Mouse (Mus musculus) cerebellum, postnatal 14 days (tissue): ENCODE measurements around the gene Hmgn1.
A peak's percentile ranks its signal among the peaks of the same experiment; 100 is the strongest.
"Not testable (repeated sequence)": the region's sequence is repeated elsewhere in the genome, so short reads cannot be mapped to it uniquely, and the experiment has no call there.

ENCODE experiments used
- DNase-seq, 2 experiments: peaks; one replicate each; pipeline ENCODE4 v3.0.0; 2021; ENCODE audit warnings: mixed read lengths in 2 of 2

Hmgn1 gene

DNA sequence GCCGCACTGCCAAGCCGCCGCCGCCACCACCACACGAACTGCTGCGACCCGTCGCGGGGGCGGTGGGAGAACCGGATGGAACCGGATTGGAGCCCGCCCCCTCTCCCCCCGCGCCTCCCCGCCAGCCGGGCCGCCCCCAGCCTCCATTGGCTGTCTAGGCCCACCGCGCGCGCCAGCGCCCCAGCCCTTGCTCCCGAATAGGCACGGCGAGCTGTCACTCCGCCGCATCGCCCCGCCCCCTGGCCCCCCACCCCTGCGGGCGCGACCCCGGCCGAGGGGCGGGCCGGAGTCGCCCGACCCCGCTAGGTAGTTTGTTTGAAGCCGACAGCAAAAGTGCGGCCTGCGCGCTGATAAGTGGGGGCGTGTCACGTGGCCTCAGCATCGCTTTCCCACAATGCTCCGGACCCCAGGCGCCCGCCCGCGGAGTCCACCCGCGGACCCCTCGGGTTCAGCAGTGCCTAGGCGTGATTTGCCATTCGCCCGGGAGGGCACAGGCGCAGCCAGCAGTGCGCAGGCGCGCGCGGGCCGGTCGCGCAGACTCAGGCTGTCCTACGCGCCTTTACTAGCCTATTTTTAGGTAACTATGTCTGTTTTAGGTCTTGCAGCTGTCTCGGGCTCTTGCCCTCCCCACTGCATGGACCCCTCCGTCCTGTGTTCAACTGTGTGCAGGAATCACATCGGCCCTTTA is at the start of gene Hmgn1:
Gene Hmgn1, minus strand, starts transcription at position 73 of the 688 bp plus-strand sequence.
- DNase-seq, result peak; percentile 99

DNA sequence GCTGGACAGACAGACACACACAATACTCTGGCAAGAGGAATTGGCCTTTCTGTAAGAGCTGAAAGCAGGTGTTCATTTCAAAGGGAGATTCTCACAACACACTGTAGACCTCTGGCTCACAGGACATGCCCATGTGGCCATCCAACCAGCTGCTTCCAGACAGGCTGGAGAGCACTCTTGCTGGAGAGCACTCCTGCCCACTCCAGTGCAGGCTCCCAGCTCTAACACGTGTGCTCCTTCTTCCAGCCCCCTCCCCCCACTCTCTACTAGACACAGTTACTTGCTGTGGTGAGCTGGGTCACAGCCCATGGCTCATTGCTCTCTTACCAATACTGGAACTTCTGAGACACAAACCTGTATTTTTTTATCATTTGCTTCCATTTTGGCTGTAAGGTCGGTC is 47.9 kb upstream of the Hmgn1 start:
- no peak for DNase-seq

DNA sequence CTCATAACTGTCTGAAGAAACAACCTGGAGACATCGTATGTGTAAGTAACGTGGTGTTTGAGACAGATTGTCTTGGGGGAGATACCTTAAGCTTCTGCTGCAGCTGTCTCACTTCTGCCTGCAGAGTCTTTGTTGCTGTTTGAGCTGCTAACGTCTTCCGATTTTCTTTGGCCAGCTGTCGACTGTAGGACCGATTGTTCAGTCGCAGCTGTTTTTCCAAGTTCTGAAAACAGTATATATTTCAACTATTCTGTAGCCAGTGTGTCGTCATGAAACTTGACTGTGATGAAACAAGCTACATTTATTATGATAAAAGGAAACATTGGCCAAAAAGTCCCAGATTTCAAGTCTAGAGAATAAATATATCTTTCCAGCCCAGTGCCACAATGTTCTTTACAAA is 46.1 kb upstream of the Hmgn1 start:
- DNase-seq, result no peak

DNA sequence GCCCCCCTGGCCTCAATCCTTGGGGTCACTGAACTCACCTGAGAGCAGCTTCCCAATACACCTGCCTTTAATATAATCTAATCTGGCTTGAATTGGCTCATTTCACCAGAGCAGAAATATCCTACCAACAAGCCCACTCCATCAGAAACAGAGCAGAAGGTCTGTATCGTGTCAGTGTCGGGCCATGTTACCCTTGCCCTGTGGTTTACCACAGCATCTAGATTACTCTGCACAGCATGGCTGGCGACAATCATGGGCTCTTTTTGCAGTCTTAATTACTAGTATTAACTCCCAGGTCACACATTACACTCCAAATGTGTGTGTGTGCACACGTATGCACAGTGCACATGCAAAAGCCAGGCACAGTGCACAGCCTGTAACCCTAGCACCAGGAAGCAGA is 41.3 kb upstream of the Hmgn1 start:
- DNase-seq, result no peak

DNA sequence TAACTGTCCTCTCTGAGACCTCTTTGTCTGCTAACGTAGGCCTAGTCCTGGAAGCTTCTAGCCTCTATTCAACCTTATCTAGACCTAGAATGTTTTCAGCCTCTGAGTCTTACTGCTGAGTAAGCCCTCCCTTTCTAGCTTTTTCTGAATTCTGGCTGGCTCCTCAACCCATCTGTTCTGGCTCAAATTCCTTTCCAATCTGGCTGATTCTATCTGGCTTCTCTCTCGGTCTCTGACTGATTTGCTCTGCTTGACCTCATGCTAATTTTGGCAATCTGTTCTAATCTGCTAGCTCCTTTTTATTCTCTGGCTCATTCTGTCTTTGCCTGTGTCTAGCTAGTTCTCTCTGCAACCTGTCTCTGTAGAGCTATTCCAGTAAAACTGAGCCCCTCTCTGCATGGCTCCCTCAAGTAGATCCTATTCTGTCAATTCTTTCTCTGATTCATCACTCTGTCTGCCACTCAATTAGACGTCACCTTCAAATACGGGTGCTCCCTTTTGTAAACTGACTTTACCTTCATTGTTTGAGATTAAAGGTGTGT is 38.3 kb upstream of the Hmgn1 start:
- peak; percentile 58 to 82 for DNase-seq

DNA sequence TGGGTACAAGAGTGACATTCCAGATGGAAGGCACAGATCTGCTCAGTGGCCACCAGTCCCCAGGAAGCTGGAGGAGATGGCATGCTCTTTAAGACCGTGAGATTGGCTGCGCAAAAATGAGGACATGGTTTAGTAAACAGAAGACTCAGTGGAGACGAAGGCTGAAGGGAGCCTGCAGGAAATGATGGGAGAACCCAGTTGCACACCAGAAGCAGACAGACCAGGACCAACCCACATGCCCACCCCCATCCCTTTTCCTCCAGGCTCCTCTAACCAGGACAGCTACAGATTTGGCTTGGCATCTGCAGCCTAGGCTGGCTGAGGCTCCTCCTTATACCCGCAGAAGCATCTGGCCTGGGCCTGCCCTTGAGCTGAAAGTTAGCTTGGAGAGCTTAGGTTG is 33.8 kb upstream of the Hmgn1 start:
- peak in 1 of 2 experiments; percentile 69 for DNase-seq

DNA sequence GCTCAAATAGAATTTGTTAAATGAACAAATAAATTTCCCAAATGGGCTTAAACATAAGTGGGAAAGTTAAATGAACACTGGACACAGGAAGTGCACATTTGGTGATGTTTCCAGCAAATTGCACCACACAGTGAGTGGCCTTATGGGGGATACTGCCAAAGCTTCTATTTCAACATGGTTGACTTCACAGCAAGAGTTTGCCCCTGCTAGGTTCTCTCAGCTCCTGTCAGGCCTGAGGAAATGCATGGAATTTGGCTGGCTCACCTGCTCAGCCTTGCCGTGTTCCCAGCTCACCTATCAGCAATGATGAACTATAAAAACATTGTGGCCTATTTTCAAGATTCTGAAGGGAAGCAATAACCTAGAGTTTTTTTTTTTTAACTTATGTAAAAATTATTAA is 33.4 kb upstream of the Hmgn1 start:
- DNase-seq, result peak; percentile 59 to 80

DNA sequence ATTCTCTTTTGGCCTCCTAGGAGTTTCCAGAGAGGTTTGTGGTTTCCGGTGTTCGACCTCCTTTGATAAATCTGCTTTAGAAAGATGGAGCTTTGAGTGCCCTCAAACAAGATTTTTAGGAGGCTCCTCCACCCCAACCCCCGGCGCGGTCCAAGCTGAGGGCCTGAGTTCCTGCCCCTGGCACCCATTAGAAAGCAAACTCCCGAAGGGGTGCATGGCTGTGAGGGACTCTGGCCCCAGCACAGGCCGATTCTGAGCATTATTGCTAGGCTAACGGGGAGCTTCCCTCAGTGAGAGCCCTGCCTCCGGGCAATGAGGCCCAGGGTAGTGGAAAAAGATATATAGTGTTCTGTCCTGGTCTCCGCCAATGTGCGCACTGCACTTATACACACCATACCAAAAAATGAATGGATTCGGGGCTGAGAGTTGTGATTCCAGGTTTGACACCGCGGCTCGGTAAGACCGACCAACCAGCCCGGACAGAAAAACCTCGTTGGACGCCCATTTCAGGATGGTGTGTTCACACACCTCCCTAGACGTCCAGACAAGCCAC is 32.3 kb upstream of the Hmgn1 start:
- DNase-seq, result peak; percentile 39 to 43

DNA sequence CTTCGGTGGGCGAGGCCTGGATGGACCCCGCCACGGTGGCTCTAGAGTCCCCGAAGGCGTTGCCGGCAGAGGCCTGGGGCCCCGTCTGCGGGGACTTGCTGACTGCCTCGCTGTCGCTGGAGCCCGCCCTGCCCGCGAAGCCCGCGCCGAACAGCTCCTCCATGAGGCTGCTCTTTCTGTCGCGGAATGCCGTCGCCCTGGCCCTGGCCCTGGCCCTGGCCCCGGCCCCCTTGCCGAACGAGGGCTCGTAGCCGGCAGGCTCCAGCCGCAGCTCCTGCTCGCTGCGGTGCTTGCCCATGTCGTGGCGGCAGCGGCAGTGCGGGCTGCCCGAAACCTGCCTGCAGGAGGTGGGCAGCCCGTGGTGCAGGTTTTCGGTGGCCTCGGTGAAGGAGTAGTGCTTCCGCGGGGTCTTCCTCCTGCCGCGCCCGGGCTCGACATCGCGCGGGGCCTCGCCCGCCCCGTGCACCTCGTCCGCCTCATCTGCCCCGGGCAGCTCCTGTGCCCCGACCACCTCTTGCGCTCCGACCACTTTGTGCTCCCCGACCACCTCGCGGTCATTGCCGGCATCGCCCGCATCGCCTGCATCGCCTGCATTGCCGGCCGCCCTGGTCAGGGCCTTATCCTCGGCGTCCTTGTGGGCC is 31.7 kb upstream of the Hmgn1 start:
- DNase-seq, result peak; percentile 77 to 83

DNA sequence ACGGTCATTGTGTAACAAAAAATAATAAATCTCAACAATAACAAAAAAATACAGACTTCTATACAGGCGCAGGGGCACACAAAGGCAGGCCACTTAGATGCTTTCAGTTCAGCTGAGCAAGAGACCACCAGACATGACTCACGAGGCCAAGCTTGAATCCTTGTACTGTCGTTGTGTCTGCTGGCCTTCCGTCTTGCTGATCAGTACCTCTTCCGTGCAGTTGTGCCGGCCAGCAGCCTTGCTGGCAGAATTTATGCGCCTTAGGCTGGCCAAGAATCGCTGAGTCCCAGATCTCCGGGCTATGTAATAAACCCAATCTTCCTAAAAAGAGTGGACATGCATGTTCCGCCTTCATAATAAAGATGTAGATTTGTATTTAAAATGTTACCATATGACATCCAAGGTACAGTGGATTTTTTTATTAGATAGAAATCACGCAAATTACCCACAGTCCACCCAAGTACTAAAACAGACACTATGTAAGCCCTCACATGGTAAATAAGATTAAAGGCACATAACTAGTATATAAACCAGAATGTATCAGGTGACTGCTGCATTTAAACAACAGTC is 31.1 kb upstream of the Hmgn1 start:
- peak in 1 of 2 experiments; percentile 48 for DNase-seq

DNA sequence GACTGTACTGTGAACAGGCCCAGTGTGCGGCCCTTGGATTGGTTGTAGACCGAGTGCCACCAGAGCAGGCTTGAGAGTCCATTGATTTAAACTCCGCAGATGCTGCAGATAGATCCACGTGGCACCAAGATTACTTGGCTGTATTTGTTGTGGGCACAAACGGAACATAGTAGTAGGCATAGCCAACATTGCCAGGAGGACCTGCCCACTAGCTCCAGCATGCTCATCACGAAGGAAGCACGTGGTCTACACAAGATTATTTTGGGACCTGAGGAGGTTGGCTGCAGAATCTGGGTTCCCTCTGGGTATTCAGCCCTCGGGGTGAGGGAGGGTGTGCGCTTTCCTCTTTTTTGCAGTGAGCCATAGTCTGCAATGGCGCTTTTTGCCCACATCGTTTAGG is 29.6 kb upstream of the Hmgn1 start:
- no peak for DNase-seq

DNA sequence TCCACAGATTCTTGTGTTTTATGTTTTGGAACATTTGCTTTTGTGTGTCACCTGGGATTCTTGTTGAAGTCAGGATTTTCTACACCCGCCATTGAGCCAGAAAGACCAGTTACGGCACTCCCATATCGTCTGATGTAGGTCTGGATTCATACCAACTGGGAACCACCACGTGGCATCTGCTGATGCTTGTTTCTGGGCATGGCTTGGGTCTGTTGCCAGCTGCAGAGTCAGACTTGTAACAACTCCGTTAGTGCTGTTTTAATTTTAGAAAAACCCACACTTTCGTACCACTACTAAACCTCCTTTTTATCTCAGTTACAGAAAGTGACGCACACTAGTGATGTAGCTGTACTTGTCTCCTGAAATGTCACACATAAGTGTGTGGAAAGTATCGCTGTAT is 28.5 kb upstream of the Hmgn1 start:
- peak in 1 of 2 experiments; percentile 44 for DNase-seq

DNA sequence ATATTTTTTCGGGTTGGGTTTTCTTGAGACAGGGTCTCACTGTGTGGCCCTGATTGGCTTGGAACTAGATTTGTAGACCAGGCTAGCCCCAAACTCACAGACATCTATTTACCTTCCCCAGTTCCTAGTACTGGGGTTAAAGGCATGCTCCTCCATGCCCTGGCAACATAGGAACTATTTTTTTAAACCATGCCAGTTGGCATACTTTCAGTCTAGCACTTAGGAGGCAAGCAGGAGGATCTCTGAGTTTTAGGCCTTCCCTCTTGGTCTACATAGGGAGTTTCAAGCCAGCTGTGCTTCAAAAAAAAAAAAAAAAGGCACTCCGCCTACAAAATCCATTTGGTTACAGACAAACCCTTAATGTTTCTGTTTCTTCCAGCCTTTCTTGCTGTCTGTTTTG is 26.9 kb upstream of the Hmgn1 start:
- no peak for DNase-seq

DNA sequence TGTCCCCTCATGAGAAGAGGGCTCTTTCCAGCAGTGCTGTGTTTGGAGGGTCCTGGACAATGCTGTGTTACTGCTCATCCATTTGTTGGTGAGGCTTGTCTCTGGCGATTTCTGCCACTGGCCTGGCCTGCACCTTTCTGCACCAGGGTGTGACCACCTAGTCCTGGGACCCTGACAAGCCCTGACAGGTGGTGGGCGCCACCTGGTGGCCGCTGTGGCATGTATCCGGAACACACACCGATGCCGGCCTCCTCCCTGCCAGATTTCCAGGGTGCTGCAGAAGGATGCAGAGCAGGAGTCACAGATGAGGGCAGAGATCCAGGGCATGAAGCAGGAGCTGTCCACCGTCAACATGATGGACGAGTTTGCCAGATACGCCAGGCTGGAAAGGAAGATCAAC is 24.0 kb upstream of the Hmgn1 start:
- DNase-seq, result peak; percentile 92 to 95

DNA sequence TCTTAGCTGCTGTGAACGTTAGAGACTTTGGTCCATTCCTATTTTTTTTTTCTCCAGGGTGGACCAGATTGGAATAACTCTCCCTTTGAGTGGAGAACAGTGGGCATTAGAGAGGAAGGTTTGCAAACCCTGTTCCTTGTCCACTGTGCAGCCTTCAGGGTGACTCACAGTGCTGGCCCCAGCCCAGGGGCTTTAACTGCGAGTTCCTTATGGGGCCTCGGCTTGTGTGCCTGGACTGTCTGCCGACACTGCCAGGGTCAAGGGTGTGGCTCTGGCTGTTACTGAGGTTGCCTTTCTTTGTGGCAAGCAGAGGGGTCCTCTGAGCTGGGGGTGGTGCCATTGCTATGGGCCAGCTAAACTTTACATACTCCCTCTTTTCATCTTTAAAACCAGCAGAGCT is 23.5 kb upstream of the Hmgn1 start:
- DNase-seq, result peak in 1 of 2 experiments; percentile 42

DNA sequence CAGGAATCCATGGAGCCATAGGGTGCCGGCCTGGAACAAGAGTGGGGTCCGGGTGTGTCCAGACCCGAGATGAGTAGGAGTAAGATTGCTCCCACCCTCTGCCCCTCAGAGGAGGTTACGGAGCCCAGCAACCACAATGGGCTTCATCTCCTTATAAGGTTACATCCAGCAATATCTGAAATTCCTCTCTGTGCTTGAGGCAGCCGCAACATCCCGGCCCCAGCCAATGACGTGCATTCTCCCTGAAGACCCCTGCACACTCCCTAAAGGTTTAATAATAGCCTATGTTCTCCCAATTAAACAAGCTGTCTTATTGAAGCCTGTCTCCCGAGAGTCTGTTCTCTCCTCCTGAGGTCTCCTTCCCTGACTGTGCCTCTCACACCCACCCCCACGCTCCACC is 21.8 kb upstream of the Hmgn1 start:
- DNase-seq, result no peak

DNA sequence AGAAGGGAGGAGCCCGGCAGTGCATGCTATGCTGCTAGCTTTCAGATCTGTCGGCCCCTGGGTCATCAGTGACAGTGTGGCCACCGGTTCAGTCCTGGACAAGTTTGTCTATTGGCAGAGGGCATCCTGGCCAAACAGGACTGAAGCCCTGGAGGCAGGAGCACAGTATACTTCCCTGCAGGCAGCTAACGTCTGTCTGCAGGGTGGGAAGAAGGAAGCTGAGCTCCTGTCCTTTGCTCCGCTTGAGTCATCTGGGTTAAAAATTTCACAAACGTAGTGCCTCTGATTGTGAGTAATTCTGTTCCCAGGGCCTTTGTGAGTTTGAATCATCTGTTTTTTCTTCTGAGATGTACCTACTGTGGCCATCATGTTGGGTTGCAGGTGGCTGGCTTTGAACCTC is 21.3 kb upstream of the Hmgn1 start:
- DNase-seq, result no peak

DNA sequence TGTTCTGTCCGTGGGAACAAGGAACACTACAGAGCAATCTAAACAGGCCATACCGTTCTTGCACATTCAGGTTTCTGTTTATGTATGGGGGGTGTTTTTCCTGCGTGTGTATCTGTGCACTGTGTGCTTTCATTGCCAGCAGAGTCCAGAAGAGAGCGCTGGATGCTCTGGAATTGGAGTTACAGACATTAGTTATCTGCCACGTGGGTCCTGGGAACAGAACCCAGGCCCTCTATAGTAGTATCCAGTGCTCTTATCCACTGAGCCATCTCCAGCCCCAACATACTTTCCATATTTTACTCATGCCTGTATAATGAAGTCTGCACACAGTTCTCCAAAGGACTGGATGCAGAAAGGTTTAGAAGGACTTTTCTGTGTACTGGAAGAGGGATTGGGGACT is 18.3 kb upstream of the Hmgn1 start:
- DNase-seq, result no peak

DNA sequence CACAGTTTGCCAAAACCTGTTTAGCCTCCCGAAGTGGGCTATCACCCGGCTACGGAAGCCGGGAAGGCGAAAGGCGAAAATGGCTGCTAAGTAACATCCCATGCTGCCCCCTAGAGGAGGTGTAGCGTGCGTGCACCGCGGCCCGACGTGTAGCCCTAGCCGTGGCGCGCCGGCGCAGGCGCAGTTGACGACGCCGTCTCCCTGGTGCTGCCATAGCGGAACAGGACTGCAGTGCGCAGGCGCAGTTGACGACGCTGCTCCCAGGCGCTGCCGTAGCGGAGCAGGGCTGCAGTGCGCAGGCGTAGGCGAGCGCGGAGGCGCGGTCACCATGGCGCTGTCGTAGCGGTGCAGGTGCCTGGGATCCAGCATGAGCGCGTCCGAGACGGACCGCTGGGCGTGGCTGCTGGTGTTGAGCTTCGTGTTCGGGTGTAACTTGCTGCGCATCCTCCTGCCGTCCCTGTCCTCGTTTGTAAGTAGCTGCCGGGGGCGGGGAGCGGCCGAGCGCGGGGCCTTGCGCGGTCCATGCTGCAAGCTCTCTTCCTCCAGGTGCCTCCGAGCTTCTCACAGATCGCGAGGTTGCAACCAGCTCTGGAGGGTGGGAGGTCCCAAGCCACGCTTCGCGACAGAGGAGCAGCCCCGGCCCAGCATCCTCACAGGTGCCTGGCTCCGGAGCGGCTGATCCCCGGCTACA is 17.7 kb upstream of the Hmgn1 start, which contains the start of gene Wrb:
Gene Wrb, plus strand, starts transcription at position 298 of the 691 bp plus-strand sequence.
- peak; percentile 100 for DNase-seq

DNA sequence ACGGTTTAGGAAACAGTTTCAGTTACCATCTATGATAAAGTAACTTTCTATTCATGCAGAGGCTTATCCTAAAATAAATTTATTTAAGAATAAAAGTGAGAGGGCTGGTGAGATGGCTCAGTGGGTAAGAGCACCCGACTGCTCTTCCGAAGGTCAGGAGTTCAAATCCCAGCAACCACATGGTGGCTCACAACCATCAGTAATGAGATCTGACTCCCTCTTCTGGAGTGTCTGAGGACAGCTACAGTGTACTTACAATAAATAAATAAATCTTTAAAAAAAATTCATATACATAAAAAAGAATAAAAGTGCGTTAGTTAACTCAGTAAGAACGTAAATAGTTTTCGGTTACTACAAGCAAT is 17.2 kb upstream of the Hmgn1 start:
- DNase-seq, result not testable (repeated sequence)

DNA sequence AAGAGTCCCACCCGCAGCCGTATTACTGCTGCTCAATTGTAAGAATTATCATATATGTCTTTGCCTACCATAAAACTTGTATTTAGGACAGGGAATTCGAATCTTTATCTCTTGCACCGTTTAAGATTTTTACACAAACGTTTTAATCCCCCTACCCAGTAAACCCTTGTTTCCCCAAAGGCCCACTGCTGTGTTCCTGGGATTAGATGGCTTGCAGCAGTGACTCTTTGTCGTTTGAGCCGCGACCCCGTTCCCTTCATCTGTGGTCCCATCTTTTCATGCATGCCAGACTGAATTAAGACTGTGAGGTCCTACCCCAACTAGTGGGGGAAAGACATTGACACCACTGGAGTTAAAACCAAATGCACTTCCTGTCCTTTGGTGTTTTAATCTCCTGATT is 937 bp upstream of the Hmgn1 start:
- peak in 1 of 2 experiments; percentile 17 for DNase-seq

DNA sequence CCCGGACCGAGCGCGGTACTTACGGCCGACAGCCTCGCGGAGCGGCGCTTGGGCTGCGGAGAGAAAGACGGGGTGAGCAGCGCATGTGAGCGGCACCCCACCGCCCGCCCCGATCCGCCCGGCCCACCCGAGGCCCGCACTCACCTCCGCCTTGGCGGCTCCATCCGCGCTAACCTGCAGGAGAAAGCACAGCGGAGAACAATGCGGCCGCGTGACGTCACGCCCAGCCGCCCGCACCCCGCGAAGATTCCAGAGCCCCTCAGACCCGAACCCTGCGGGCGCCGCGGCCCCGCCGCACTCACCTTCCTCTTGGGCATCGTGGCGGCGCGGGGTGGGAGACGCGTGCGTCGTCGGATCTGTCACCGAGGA is 257 bp downstream of the Hmgn1 start:
- no peak for DNase-seq

DNA sequence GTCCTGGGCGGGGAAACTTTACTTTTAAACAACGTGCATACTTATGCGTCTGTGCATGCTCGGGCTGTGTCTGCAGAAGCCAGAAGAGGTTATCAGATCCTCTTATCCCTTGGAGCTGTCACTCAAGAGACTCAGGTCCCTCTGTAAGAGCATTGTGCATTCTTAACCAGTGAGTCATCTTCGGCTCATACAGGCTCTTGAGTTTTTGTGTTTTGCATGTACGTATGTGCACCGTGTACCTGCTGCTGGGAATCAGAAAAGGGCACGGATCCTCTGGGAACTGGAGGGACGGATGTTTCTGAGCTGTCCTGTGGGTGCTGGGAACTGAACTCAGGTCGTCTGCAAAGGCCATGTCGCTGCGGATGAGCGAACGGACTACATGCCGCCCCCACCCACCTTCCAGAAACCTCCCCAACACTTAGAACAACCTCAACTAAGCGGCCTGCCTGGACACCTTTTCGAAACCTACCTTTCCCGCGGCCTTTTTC is 801 bp downstream of the Hmgn1 start:
- peak in 1 of 2 experiments; percentile 30 for DNase-seq
